Mouse (Mus musculus): ENCODE measurements around the gene Pacsin2.
"Not testable (repeated sequence)": the region's sequence is repeated elsewhere in the genome, so short reads cannot be mapped to it uniquely, and the experiment has no call there.

Gene Pacsin2

GRCm38 (mm10) chr15:83463369-83464082 lies 880 bp downstream of the Pacsin2 start:
- Histone ChIP-seq H3K4me1 (replicated peaks; ENCODE audit: low read depth, low read length) (peaks cover 33% of the 10 kb centered on the region), H3K36me3 (ENCODE audit: insufficient read depth, low read length) (peaks cover 14% of the 10 kb centered on the region; the same call in 1 of the 2 replicates), H3K4me3 (replicated peaks; ENCODE audit: low read length) (peak overlapping the region; percentile 87), H3K9me3 (ENCODE audit: low read length) (no peaks in the 10 kb centered on the region), H3K27me3 (ENCODE audit: insufficient read depth, low read length) (peaks cover 3% of the 10 kb centered on the region; the same call in 1 of the 2 replicates)
- TF ChIP-seq CTCF (conservative IDR thresholded peaks at IDR 0.05; ENCODE audit: low read length) (no peak), POU5F1 (IDR thresholded peaks at IDR 0.05; ENCODE audit: borderline replicate concordance, low read length) (no peak), NANOG (IDR thresholded peaks at IDR 0.05; ENCODE audit: borderline replicate concordance, low read length) (no peak)

GRCm38 (mm10) chr15:83462349-83462748 lies 2.1 kb downstream of the Pacsin2 start:
- not testable (repeated sequence) for H3K9me3 ChIP-seq (ENCODE audit: low read length); H3K27me3 ChIP-seq (ENCODE audit: insufficient read depth, low read length); H3K4me3 ChIP-seq (replicated peaks; ENCODE audit: low read length)
- H3K36me3 ChIP-seq (ENCODE audit: insufficient read depth, low read length): peaks cover 14% of the 10 kb centered on the region; the same call in 1 of the 2 replicates
- H3K4me1 ChIP-seq (replicated peaks; ENCODE audit: low read depth, low read length): peaks cover 33% of the 10 kb centered on the region

- Histone ChIP-seq H3K36me3 (ENCODE audit: insufficient read depth, low read length) (peaks cover 14% of the 10 kb centered on the region; the same call in 1 of the 2 replicates), H3K27me3 (ENCODE audit: insufficient read depth, low read length) (peaks cover 3% of the 10 kb centered on the region; the same call in 1 of the 2 replicates), H3K4me3 (replicated peaks; ENCODE audit: low read length) (no peak overlapping the region), H3K4me1 (replicated peaks; ENCODE audit: low read depth, low read length) (peaks cover 41% of the 10 kb centered on the region), H3K9me3 (ENCODE audit: low read length) (no peaks in the 10 kb centered on the region)
- no peak for TF ChIP-seq NANOG (IDR thresholded peaks at IDR 0.05; ENCODE audit: borderline replicate concordance, low read length)
- TF ChIP-seq POU5F1 (IDR thresholded peaks at IDR 0.05; ENCODE audit: borderline replicate concordance, low read length): no peak
- no peak for TF ChIP-seq CTCF (conservative IDR thresholded peaks at IDR 0.05; ENCODE audit: low read length)
Observed at GRCm38 (mm10) chr15:83460891-83461290, 3.5 kb downstream of the Pacsin2 start.

- Histone ChIP-seq H3K27me3 (ENCODE audit: insufficient read depth, low read length) (no peaks in the 10 kb centered on the region), H3K4me3 (replicated peaks; ENCODE audit: low read length) (no peak overlapping the region), H3K9me3 (ENCODE audit: low read length) (no peaks in the 10 kb centered on the region), H3K4me1 (replicated peaks; ENCODE audit: low read depth, low read length) (peaks cover 45% of the 10 kb centered on the region), H3K36me3 (ENCODE audit: insufficient read depth, low read length) (peaks cover 14% of the 10 kb centered on the region; the same call in 1 of the 2 replicates)
- TF ChIP-seq CTCF (conservative IDR thresholded peaks at IDR 0.05; ENCODE audit: low read length): no peak
- no peak for TF ChIP-seq POU5F1 (IDR thresholded peaks at IDR 0.05; ENCODE audit: borderline replicate concordance, low read length)
- no peak for TF ChIP-seq NANOG (IDR thresholded peaks at IDR 0.05; ENCODE audit: borderline replicate concordance, low read length)
Observed at GRCm38 (mm10) chr15:83457541-83457940, 6.9 kb downstream of the Pacsin2 start.

GRCm38 (mm10) chr15:83455637-83456036 lies 8.8 kb downstream of the Pacsin2 start:
- Histone ChIP-seq H3K4me3 (replicated peaks; ENCODE audit: low read length) (no peak overlapping the region), H3K9me3 (ENCODE audit: low read length) (no peaks in the 10 kb centered on the region), H3K4me1 (replicated peaks; ENCODE audit: low read depth, low read length) (peaks cover 61% of the 10 kb centered on the region), H3K36me3 (ENCODE audit: insufficient read depth, low read length) (peaks cover 5% of the 10 kb centered on the region; the same call in 1 of the 2 replicates), H3K27me3 (ENCODE audit: insufficient read depth, low read length) (no peaks in the 10 kb centered on the region)
- no peak for TF ChIP-seq NANOG (IDR thresholded peaks at IDR 0.05; ENCODE audit: borderline replicate concordance, low read length)
- TF ChIP-seq POU5F1 (IDR thresholded peaks at IDR 0.05; ENCODE audit: borderline replicate concordance, low read length): no peak
- TF ChIP-seq CTCF (conservative IDR thresholded peaks at IDR 0.05; ENCODE audit: low read length): no peak

- Histone ChIP-seq H3K27me3 (ENCODE audit: insufficient read depth, low read length) (no peaks in the 10 kb centered on the region), H3K9me3 (ENCODE audit: low read length) (no peaks in the 10 kb centered on the region), H3K36me3 (ENCODE audit: insufficient read depth, low read length) (0 out of 2 replicates have a peak, but pooled peaks cover 2% of the 10 kb centered on the region), H3K4me3 (replicated peaks; ENCODE audit: low read length) (no peak overlapping the region), H3K4me1 (replicated peaks; ENCODE audit: low read depth, low read length) (peaks cover 66% of the 10 kb centered on the region)
- no peak for TF ChIP-seq CTCF (conservative IDR thresholded peaks at IDR 0.05; ENCODE audit: low read length)
- no peak for TF ChIP-seq POU5F1 (IDR thresholded peaks at IDR 0.05; ENCODE audit: borderline replicate concordance, low read length)
- no peak for TF ChIP-seq NANOG (IDR thresholded peaks at IDR 0.05; ENCODE audit: borderline replicate concordance, low read length)
Observed at GRCm38 (mm10) chr15:83455034-83455433, 9.4 kb downstream of the Pacsin2 start.

GRCm38 (mm10) chr15:83454419-83454818 lies 10.0 kb downstream of the Pacsin2 start:
- TF ChIP-seq NANOG (IDR thresholded peaks at IDR 0.05; ENCODE audit: borderline replicate concordance, low read length) (no peak), POU5F1 (IDR thresholded peaks at IDR 0.05; ENCODE audit: borderline replicate concordance, low read length) (no peak), CTCF (conservative IDR thresholded peaks at IDR 0.05; ENCODE audit: low read length) (no peak)
- no peaks in the 10 kb centered on the region for H3K27me3 ChIP-seq (ENCODE audit: insufficient read depth, low read length)
- 0 out of 2 replicates have a peak, but pooled peaks cover 4% of the 10 kb centered on the region for H3K36me3 ChIP-seq (ENCODE audit: insufficient read depth, low read length)
- peaks cover 71% of the 10 kb centered on the region for H3K4me1 ChIP-seq (replicated peaks; ENCODE audit: low read depth, low read length)
- no peaks in the 10 kb centered on the region for H3K9me3 ChIP-seq (ENCODE audit: low read length)
- no peak overlapping the region for H3K4me3 ChIP-seq (replicated peaks; ENCODE audit: low read length)

GRCm38 (mm10) chr15:83453879-83454278 lies 10.5 kb downstream of the Pacsin2 start:
- Histone ChIP-seq H3K4me1 (replicated peaks; ENCODE audit: low read depth, low read length) (peaks cover 73% of the 10 kb centered on the region), H3K36me3 (ENCODE audit: insufficient read depth, low read length) (0 out of 2 replicates have a peak, but pooled peaks cover 4% of the 10 kb centered on the region), H3K27me3 (ENCODE audit: insufficient read depth, low read length) (no peaks in the 10 kb centered on the region), H3K9me3 (ENCODE audit: low read length) (no peaks in the 10 kb centered on the region), H3K4me3 (replicated peaks; ENCODE audit: low read length) (no peak overlapping the region)
- TF ChIP-seq CTCF (conservative IDR thresholded peaks at IDR 0.05; ENCODE audit: low read length) (no peak), NANOG (IDR thresholded peaks at IDR 0.05; ENCODE audit: borderline replicate concordance, low read length) (no peak), POU5F1 (IDR thresholded peaks at IDR 0.05; ENCODE audit: borderline replicate concordance, low read length) (no peak)

Measured in E14TG2a.4 (cell line).